Mouse (Mus musculus): ENCODE results near the gene Coq10a. TPM values are rescaled to one million over a fixed set of nuclear protein-coding genes. Genes with fewer than 3 reads are reported as not detected.

The Coq10a gene
- total RNA-seq, 2 experiments from 2014 or later, result 99.9 to 128 TPM

DNA sequence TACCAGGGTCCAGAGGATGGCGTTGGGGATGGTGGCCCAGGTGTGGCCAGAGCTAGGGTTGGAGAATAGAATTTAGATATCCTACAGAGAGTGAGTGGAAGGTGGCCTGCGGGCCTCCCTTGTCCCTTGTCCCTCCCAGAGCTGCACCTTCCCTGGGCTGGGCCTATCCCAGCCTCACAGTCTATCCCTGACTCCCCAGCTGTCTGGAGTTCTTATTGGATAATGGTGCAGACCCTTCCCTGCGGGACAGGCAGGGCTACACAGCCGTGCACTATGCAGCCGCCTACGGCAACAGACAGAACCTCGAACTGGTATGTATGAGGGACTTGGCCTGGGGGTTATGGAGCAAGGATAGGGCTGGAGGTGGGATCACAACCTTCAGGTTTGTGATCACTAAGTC lies 17.1 kb upstream of the Coq10a start:
- no peak for DNase-seq

DNA sequence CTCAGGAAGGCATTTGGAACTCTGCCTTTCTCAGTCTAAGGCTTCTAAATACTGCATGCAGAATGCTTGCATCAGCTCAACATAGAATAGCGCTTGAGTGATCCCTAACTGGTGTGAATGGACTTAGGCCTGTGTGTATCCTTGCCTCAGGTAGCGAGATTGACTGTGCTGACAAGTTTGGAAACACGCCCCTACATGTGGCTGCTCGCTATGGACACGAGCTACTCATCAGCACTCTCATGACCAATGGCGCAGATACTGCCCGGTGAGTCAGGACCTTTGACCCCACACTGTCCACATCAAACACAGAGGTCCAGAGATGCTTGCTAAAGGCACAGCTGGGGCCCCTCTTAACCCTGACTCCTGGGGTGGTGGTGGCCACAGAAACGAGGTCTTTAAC lies 13.7 kb upstream of the Coq10a start:
- DNase-seq, result no peak

- DNase-seq, result peak; percentile 57
Observed at GRCm38 (mm10) chr10:128380565-128380964, 11.8 kb upstream of the Coq10a start.

- DNase-seq, result no peak
Observed at GRCm38 (mm10) chr10:128379260-128379659, 10.5 kb upstream of the Coq10a start.

DNA sequence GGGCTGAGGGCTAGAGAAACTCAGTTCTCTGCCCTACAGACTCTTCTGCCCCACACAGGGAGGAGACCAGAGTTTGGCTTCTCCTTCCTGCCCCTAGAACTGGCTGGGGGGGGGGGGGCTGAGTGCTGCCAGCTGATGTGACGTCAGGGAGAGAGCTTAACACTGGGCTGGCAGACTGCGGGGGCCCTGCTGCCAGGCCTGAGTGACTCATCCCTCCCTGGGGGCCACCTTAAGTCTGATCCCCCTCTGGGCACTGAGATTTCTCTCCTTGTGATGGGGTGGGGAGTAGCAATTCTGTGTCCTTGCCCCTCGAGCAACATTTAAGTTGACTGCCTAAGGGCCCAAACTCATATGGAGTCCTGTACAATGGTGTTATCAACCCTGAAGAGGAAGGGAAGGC lies 9.7 kb upstream of the Coq10a start:
- peak; percentile 65 for DNase-seq

DNA sequence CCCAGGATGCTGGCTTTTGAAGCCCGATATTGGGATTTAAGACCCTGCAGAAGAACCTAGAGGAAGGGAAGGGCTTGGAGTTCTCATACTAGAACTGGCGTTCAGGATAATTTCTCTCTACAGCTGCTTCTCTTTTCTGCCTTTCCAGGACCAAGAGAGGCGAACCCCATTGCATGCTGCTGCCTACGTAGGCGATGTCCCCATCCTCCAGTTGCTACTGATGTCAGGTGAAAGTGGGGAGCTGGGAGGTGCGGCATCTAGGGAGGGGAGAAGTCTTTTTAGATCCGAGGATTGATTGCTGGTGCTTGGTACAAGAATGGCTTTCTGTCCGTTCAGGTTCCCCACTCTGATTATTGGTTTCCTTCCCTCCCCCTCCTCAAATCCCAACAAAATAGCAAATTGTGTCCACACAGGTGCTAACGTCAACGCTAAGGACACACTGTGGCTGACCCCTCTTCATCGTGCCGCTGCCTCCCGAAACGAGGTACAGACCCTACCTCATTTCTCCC lies 9.2 kb upstream of the Coq10a start:
- DNase-seq, result no peak

DNA sequence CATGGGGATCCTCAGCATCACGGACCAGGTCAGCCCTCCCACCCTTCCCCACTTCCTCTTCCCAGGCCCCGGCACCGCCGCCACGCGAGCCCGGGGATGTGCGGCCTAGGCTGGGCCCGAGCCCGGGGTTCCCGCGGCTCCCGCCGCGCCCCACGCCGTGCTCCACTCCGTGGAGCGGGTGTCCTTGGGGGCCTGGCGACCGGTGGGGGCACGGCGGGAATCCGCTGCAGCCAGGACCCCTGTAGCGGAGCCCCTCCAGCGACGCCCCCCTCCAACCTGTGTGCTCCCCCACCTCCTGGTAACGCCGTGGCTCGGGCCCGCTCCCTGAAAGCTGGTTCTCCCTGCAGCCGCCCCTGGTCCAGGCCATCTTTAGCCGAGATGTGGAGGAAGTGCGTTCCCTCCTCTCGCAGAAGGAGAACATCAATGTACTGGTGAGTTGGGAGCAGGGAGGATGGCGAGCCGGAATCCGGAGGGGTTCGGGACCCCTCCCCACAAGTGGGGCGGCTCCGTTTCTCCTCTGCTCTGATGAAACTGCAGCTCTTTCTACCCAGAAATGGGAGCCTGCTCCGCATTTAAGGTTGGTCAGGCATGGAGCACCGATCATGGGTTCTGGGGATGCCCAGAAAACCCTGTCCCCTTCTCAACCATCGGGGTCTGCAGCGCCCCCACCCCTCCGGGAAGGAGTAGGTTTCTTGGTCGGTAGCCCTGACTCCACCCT lies 8.6 kb upstream of the Coq10a start:
- peak; percentile 68 for DNase-seq

- DNase-seq, result peak; percentile 95
Observed at GRCm38 (mm10) chr10:128376455-128377211, 7.8 kb upstream of the Coq10a start, which contains the start of gene Ankrd52. Ankrd52 (plus strand) TSS chr10:128377115.

- DNase-seq, result no peak
Observed at GRCm38 (mm10) chr10:128376099-128376454, 7.3 kb upstream of the Coq10a start.

DNA sequence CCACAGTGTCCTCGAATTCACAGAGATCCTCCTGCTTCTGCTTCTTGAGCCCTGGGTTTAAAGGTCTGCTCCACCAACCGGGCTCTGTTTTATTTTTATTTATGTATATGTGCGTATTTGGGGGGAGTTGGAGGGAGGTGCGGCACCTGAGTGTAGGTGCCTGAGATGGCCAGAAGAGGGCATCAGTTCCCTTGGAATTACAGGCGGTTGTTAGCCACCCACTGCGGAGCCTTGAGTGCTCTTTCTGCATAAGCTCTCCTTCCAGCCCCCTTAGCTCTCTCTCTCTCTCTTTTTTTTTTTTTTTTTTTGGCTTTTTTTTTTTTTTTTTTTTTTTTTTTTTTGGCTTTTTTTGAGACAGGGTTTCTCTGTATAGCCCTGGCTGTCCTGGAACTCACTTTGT lies 5.6 kb upstream of the Coq10a start:
- DNase-seq, result no peak

- DNase-seq, result no peak
Observed at GRCm38 (mm10) chr10:128372989-128373748, 4.4 kb upstream of the Coq10a start.

DNA sequence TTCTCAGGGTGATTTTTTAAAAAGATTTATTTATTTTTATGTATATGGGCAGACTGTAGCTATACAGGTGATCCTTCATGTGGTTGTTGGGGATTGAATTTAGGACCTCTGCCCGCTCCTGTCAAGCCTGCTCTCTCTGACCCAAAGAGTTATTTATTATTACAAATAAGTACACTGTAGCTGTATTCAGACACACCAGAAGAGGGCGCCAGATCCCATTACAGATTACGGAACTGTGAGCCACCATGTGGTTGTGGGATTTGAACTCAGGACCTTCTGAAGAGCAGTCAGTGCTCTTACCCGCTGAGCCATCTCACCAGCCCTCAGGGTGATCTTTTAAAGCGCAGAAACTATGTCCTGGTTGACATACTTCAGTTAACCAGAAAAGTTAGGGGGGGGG lies 3.3 kb upstream of the Coq10a start:
- no peak for DNase-seq

GRCm38 (mm10) chr10:128370601-128371000 lies 1.8 kb upstream of the Coq10a start:
- DNase-seq, result no peak

GRCm38 (mm10) chr10:128370021-128370420 lies 1.2 kb upstream of the Coq10a start:
- no peak for DNase-seq

- DNase-seq, result no peak
Observed at GRCm38 (mm10) chr10:128369599-128369998, 802 bp upstream of the Coq10a start.

DNA sequence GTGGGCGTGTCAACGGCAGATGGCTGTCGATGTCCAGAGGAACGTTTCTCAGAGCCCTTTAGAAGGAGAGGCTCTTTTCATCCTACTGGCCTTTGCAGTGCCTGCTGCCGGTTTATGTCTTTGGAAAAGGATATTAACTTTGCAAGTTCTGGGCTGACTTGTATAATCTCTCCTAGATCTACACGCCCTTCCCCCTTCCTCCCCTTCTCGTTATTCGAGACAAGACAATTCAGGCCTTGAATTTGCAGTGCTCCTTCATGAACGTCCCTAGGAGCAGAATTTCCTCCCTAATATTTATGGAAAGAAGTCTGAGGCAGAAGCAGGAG lies 384 bp upstream of the Coq10a start:
- no peak for DNase-seq

DNA sequence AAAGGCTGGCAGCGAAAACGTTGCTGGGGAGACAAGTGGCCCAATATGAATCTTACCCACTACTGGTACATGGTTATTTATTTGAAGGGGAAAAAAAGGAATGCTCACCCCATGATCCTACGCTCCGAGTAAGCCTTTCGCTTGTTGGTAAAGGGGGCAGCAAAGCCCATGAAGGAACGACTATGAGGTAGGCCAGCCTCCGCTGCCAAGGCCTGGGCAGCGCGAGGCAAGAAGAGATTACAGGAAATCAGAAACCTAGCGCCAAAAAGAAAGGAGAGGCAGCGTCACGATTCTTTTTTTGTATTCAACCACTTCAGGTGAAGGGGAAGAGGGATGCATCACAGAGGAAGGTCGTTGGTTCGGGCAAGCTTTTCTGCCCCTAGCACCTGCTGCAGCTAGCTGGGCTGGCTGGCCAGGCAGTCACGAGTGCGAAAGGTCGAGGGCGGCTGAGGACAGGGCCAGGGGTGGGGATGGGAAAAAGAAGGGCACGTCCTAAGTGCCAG lies 847 bp downstream of the Coq10a start:
- DNase-seq, result no peak

GRCm38 (mm10) chr10:128362568-128362967 lies 6.2 kb downstream of the Coq10a start:
- DNase-seq, result peak; percentile 66

DNA sequence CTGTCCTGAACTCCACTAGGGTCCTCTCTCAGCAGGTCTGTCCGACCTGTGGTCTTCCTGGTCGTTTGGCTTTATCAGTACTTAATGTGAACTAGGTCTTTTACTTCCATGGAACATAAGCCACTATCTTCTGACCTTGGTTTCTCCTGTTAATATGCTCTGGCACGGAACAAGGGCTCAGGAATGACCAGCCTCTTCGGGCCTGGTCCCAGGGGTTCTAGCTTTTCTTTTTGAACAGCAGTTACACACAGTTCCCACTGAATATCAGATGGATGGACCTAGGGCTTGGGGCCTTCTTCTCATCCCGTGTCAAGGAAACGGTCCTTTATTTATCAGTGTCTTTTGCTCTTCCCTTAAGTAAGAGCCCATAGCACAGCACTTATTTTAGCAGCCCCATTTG lies 7.0 kb downstream of the Coq10a start:
- peak; percentile 55 for DNase-seq

- DNase-seq, result peak; percentile 61
Observed at GRCm38 (mm10) chr10:128359226-128359625, 9.6 kb downstream of the Coq10a start.

GRCm38 (mm10) chr10:128358796-128359195 lies 10.0 kb downstream of the Coq10a start:
- peak; percentile 76 for DNase-seq

GRCm38 (mm10) chr10:128347541-128347940 lies 21.3 kb downstream of the Coq10a start:
- no peak for DNase-seq
